Mouse (Mus musculus): ENCODE data around the gene Tbx5. TPM values are rescaled to one million over a fixed set of nuclear protein-coding genes. Genes with fewer than 3 reads are reported as not detected.
A peak's percentile ranks its signal among the peaks of the same experiment; 100 is the strongest.

Gene Tbx5
- polyA plus RNA-seq, 1 experiment from 2014 or later: 0.74 TPM

DNA sequence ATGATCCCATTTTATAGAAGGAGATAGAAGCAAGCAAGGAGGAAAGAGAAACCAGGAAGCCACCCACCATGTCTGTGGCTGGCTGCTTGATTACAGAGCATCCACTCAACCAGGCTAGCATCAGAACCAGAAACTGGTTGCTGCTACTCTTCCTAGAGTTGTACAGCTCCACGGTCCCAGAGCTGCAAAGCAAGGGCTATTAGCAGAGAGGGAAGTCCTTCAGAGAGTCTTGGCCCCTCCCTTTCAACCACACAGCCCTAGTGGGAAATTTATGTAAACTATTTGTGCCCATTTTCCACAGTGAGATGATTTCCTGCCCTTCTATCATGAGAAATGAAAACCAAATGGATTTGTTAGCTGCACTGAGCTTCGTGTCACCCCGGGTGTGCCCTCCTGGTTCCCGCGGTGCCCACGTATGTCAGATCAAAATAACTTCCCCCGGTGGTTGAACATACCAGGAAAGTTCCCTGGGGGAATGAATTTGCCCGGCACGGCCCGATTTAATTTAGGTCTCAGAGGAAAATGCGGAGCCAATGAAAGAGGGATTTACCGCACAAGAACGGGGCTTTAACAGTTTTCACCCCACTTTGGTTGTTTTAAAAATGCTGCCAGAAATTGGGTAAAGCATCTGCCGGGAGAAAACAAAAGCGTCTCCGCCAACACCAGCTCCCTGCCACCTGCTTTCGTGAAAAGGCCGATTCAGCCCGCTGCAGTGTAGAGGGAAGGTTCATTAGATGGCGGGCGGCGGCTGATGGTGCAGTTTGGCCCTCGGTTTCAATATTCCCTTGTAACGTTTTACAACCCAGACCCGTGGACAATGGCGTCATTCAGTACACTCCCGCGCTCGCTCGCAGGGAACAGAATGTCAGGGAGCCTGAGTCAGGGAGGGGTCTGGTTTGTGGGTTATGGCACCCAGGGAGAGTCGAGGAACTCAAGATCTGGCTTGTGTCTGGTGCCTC is 34.1 kb downstream of the Tbx5 start:
- ATAC-seq (ENCODE audit: low FRiP score, low TSS enrichment): no peak
- Histone ChIP-seq H3K27me3 (ENCODE audit: insufficient read depth, low read length) (peaks cover 36% of the 10 kb centered on the region), H3K9ac (replicated peaks; ENCODE audit: low read length) (no peak overlapping the region), H3K36me3 (ENCODE audit: insufficient read depth, low read length) (no peaks in the 10 kb centered on the region), H3K4me3 (ENCODE audit: low read length) (peak overlapping the region; percentile 19), H3K4me2 (replicated peaks; ENCODE audit: low read depth, low read length) (peak overlapping the region; percentile 44), H3K27ac (ENCODE audit: low read length) (no peak overlapping the region), H3K9me3 (ENCODE audit: low read length) (no peaks in the 10 kb centered on the region), H3K4me1 (ENCODE audit: insufficient read depth, low read length) (peaks cover 4% of the 10 kb centered on the region; the same call in 1 of the 2 replicates)
- 17% methylated on average over 31 of the region's 31 CpGs for WGBS

DNA sequence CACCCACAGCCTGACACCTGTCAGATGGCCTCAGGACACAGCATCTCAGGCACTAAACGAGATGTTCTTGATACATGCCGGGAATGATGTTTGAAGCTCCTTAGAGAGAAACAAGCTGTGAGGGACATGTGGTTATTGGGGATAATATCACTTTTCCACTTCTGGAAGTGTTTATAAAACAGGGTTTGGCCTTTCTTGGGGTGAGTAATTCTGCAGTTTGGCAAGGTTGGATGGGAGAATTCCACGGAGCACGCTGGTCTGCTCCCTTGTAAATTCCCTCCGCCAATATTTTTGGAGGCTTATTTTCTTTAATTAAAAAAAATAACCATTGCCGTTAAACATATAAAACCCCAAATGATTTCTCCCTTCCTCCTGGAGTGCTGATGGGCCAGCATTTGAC is 35.5 kb downstream of the Tbx5 start:
- ATAC-seq (ENCODE audit: low FRiP score, low TSS enrichment): no peak
- Histone ChIP-seq H3K4me2 (replicated peaks; ENCODE audit: low read depth, low read length) (no peak overlapping the region), H3K27me3 (ENCODE audit: insufficient read depth, low read length) (peaks cover 34% of the 10 kb centered on the region), H3K9me3 (ENCODE audit: low read length) (no peaks in the 10 kb centered on the region), H3K4me1 (ENCODE audit: insufficient read depth, low read length) (peaks cover 4% of the 10 kb centered on the region; the same call in 1 of the 2 replicates), H3K27ac (ENCODE audit: low read length) (no peak overlapping the region), H3K36me3 (ENCODE audit: insufficient read depth, low read length) (no peaks in the 10 kb centered on the region), H3K4me3 (ENCODE audit: low read length) (no peak overlapping the region), H3K9ac (replicated peaks; ENCODE audit: low read length) (no peak overlapping the region)
- 73% methylated on average over 6 of the region's 6 CpGs for WGBS

DNA sequence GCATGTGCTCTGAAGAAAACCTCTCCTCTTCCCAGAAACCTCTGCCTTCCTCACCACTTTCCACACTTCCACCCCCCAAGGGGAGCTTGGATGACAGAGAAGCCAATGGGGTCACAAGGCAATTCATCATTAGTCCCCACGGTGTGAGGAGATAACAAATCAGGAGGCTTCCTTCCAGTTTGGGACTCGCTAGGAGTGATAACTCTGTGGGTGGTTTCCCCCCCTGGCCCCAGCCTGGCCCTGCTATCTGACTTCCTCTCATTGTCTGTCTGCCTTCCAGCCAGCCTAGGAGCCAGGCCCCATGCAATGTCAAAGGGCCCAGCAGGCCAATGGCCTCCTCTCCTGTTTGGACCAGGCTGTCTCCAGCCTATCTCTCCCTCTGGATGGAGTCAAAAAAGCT is 43.0 kb downstream of the Tbx5 start:
- H3K4me3 ChIP-seq (ENCODE audit: low read length): no peak overlapping the region
- no peaks in the 10 kb centered on the region; the same call in 1 of the 2 replicates for H3K27me3 ChIP-seq (ENCODE audit: insufficient read depth, low read length)
- no peak overlapping the region for H3K9ac ChIP-seq (replicated peaks; ENCODE audit: low read length)
- H3K9me3 ChIP-seq (ENCODE audit: low read length): no peaks in the 10 kb centered on the region
- ATAC-seq (ENCODE audit: low FRiP score, low TSS enrichment): no peak
- WGBS: 0% methylated on average over 2 of the region's 2 CpGs
- no peaks in the 10 kb centered on the region for H3K36me3 ChIP-seq (ENCODE audit: insufficient read depth, low read length)
- no peak overlapping the region for H3K27ac ChIP-seq (ENCODE audit: low read length)
- no peak overlapping the region for H3K4me2 ChIP-seq (replicated peaks; ENCODE audit: low read depth, low read length)
- H3K4me1 ChIP-seq (ENCODE audit: insufficient read depth, low read length): no peaks in the 10 kb centered on the region

DNA sequence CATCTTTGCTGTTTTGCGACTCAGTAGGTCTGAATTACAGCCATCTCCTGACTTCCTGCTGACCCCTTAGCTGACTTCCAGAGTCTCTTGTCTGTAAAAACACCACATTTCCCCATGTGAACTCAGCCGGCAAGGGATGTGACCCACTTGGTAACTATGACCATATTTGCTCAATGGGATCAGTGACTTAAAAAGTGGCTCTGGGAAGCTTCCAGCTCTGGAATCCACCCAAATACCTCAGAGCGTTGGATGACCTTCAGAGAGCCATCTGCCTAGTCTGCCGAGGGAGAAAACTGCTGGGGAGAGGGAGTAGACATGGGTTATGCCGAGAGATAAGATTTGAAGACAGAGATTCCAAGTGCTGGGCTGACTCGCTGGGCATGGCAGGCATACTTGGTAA is 44.7 kb downstream of the Tbx5 start:
- Histone ChIP-seq H3K9me3 (ENCODE audit: low read length) (no peaks in the 10 kb centered on the region), H3K4me3 (ENCODE audit: low read length) (no peak overlapping the region), H3K36me3 (ENCODE audit: insufficient read depth, low read length) (no peaks in the 10 kb centered on the region), H3K4me1 (ENCODE audit: insufficient read depth, low read length) (no peaks in the 10 kb centered on the region), H3K27me3 (ENCODE audit: insufficient read depth, low read length) (no peaks in the 10 kb centered on the region; the same call in 1 of the 2 replicates), H3K27ac (ENCODE audit: low read length) (no peak overlapping the region), H3K4me2 (replicated peaks; ENCODE audit: low read depth, low read length) (no peak overlapping the region), H3K9ac (replicated peaks; ENCODE audit: low read length) (no peak overlapping the region)
- 55% methylated on average over 6 of the region's 6 CpGs for WGBS
- ATAC-seq (ENCODE audit: low FRiP score, low TSS enrichment): no peak

DNA sequence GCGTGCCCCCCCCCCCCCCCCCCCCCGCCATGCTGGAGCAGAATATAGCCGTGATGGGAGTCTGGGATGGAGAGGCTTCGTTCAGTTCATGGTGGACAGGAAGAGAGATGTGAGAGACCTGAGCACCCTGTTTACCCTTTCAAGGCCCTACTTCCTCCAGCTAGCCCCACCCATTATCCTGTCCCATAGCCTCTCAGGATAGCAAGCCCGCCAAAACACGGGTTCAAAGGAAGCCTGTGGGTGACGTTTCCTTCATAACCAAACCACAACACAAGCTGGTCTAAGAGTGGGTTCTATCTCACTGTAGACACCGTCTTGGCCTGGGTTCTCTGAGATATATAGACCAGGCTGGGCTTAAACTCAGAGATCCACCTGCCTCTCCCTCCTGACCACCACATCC is 53.1 kb downstream of the Tbx5 start:
- Histone ChIP-seq H3K36me3 (ENCODE audit: insufficient read depth, low read length) (no peaks in the 10 kb centered on the region), H3K4me1 (ENCODE audit: insufficient read depth, low read length) (no peaks in the 10 kb centered on the region), H3K4me2 (replicated peaks; ENCODE audit: low read depth, low read length) (no peak overlapping the region), H3K27ac (ENCODE audit: low read length) (no peak overlapping the region), H3K4me3 (ENCODE audit: low read length) (no peak overlapping the region), H3K27me3 (ENCODE audit: insufficient read depth, low read length) (no peaks in the 10 kb centered on the region), H3K9ac (replicated peaks; ENCODE audit: low read length) (no peak overlapping the region), H3K9me3 (ENCODE audit: low read length) (no peaks in the 10 kb centered on the region)
- 82% methylated on average over 7 of the region's 8 CpGs for WGBS
- no peak for ATAC-seq (ENCODE audit: low FRiP score, low TSS enrichment)

DNA sequence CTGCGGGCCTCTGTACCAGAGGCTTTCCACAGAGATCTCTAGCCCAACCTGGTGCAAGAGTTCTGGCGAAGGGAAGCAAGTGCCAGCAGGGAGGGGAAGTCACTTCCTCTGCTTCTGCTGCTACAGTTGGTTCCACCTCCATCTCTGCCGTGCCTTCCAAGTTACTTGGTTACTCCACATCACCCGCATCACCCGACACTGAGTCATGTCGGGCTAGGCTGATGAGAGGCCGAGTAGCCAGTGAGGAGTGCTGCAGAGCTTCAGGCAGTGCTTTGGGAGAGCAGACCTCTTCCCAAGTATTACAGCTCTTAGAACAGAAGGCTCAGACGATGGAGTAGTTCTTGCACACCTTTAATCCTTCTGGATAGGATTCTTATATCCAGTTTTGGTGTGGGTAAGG is 54.9 kb downstream of the Tbx5 start:
- peaks cover 6% of the 10 kb centered on the region; the same call in 1 of the 2 replicates for H3K4me1 ChIP-seq (ENCODE audit: insufficient read depth, low read length)
- no peaks in the 10 kb centered on the region for H3K9me3 ChIP-seq (ENCODE audit: low read length)
- H3K27ac ChIP-seq (ENCODE audit: low read length): no peak overlapping the region
- no peaks in the 10 kb centered on the region for H3K27me3 ChIP-seq (ENCODE audit: insufficient read depth, low read length)
- no peaks in the 10 kb centered on the region for H3K36me3 ChIP-seq (ENCODE audit: insufficient read depth, low read length)
- WGBS: 89% methylated on average over 8 of the region's 8 CpGs
- no peak overlapping the region for H3K4me2 ChIP-seq (replicated peaks; ENCODE audit: low read depth, low read length)
- no peak for ATAC-seq (ENCODE audit: low FRiP score, low TSS enrichment)
- no peak overlapping the region for H3K9ac ChIP-seq (replicated peaks; ENCODE audit: low read length)
- no peak overlapping the region for H3K4me3 ChIP-seq (ENCODE audit: low read length)

DNA sequence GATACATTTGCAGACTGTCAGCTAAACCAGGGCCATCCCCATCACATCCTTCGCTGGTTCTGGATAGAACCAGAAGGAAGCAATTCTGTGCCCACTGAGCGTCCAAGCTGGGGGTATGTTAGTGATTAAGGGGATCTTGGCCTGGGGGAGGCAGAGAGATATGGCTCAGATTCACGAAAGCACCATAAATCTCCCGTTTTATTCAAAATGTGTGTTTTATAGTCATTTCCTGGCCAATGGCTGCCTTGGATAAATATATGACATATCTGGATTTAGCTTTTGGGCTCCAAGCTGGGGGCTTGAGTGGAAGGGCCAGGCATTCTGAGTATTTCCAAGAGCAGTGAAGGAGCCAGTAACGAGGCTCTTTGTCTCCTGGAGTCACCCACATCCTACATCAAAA is 59.5 kb downstream of the Tbx5 start:
- no peak overlapping the region for H3K4me3 ChIP-seq (ENCODE audit: low read length)
- H3K27ac ChIP-seq (ENCODE audit: low read length): no peak overlapping the region
- H3K9ac ChIP-seq (replicated peaks; ENCODE audit: low read length): no peak overlapping the region
- H3K36me3 ChIP-seq (ENCODE audit: insufficient read depth, low read length): no peaks in the 10 kb centered on the region
- ATAC-seq (ENCODE audit: low FRiP score, low TSS enrichment): no peak
- H3K4me1 ChIP-seq (ENCODE audit: insufficient read depth, low read length): peaks cover 6% of the 10 kb centered on the region; the same call in 1 of the 2 replicates
- H3K27me3 ChIP-seq (ENCODE audit: insufficient read depth, low read length): no peaks in the 10 kb centered on the region
- H3K9me3 ChIP-seq (ENCODE audit: low read length): no peaks in the 10 kb centered on the region
- 34% methylated on average over 5 of the region's 5 CpGs for WGBS
- H3K4me2 ChIP-seq (replicated peaks; ENCODE audit: low read depth, low read length): no peak overlapping the region

DNA sequence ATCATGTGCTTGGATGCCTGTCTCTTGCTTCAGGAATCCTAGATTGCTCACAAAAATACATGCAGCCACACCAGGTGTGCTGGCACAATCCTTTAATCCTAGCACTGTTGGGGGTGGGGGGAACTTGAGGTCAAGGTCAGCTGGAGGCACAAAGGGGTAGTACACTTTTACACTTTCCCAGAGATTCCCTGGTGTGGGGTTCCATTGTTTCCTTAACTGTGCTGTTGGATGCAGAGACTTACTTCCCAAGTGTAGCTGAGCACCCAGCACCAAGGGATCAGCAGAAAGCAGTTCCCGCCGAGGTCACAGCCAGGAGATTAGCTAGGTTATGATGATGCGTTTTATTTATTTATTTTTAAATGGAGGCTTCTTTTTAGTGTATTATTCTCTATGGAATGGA is 60.6 kb downstream of the Tbx5 start:
- WGBS: 81% methylated on average over 3 of the region's 3 CpGs
- H3K9me3 ChIP-seq (ENCODE audit: low read length): no peaks in the 10 kb centered on the region
- no peak overlapping the region for H3K4me2 ChIP-seq (replicated peaks; ENCODE audit: low read depth, low read length)
- ATAC-seq (ENCODE audit: low FRiP score, low TSS enrichment): no peak
- H3K27me3 ChIP-seq (ENCODE audit: insufficient read depth, low read length): no peaks in the 10 kb centered on the region
- H3K27ac ChIP-seq (ENCODE audit: low read length): no peak overlapping the region
- no peak overlapping the region for H3K4me3 ChIP-seq (ENCODE audit: low read length)
- H3K36me3 ChIP-seq (ENCODE audit: insufficient read depth, low read length): no peaks in the 10 kb centered on the region
- no peak overlapping the region for H3K9ac ChIP-seq (replicated peaks; ENCODE audit: low read length)
- peaks cover 6% of the 10 kb centered on the region; the same call in 1 of the 2 replicates for H3K4me1 ChIP-seq (ENCODE audit: insufficient read depth, low read length)

DNA sequence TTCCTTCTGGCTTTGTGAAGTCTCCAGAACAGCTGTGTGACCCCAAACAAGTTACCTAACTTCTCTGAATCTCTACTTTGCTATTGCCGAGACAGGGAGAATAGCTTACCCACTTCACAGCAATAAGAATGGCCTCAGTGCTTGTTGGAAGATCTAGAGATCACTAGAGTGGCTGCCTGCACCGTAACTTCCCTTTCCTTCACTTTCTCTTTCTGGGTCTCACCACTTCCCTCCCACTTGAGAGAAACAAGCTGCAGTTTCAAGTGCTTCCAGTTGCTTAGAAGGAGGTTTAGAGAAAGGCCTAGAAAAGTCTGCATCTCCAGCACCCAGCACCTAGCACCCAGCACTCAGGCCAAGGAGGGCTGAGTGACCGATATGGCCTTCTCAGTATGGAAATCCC is 64.1 kb downstream of the Tbx5 start:
- Histone ChIP-seq H3K36me3 (ENCODE audit: insufficient read depth, low read length) (no peaks in the 10 kb centered on the region), H3K27me3 (ENCODE audit: insufficient read depth, low read length) (no peaks in the 10 kb centered on the region), H3K9me3 (ENCODE audit: low read length) (no peaks in the 10 kb centered on the region), H3K4me3 (ENCODE audit: low read length) (no peak overlapping the region), H3K4me1 (ENCODE audit: insufficient read depth, low read length) (peaks cover 4% of the 10 kb centered on the region; the same call in 1 of the 2 replicates), H3K9ac (replicated peaks; ENCODE audit: low read length) (no peak overlapping the region), H3K4me2 (replicated peaks; ENCODE audit: low read depth, low read length) (no peak overlapping the region), H3K27ac (ENCODE audit: low read length) (no peak overlapping the region)
- no peak for ATAC-seq (ENCODE audit: low FRiP score, low TSS enrichment)
- WGBS: 81% methylated on average over 3 of the region's 3 CpGs

DNA sequence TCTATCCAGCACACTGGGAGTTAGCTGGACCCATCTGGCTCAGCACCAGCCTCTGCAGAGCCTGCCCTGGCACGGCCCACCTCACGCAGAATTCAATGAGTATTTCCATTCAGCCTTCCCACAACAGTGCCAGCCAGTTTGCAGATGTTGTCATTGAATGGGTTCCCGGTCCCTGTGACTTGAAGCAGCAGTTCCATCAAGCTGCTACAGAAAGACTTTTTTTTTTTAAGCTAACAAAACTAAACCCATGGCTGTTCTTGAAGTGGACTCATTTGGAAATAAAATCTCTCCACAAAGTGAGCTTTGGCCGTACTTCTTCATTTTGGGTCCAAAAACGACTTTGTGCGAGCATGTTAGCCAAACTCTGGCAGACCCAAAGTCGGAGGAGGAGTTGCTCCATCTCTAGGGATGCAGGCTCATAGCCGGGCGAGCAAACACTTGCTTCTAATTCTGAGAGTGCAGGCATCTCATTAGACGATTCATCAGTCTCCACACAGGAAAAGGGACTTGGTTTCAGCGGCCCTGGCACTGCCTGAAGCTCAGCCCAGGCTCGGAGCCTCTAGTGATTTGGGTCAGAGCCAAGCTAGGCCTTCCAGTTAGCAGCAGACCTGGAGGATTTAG is 84.2 kb downstream of the Tbx5 start:
- H3K27ac ChIP-seq (ENCODE audit: low read length): no peak overlapping the region
- WGBS: 75% methylated on average over 12 of the region's 12 CpGs
- H3K27me3 ChIP-seq (ENCODE audit: insufficient read depth, low read length): no peaks in the 10 kb centered on the region
- H3K9ac ChIP-seq (replicated peaks; ENCODE audit: low read length): no peak overlapping the region
- H3K36me3 ChIP-seq (ENCODE audit: insufficient read depth, low read length): no peaks in the 10 kb centered on the region
- no peaks in the 10 kb centered on the region for H3K4me1 ChIP-seq (ENCODE audit: insufficient read depth, low read length)
- H3K4me3 ChIP-seq (ENCODE audit: low read length): no peak overlapping the region
- no peak for ATAC-seq (ENCODE audit: low FRiP score, low TSS enrichment)
- H3K9me3 ChIP-seq (ENCODE audit: low read length): no peaks in the 10 kb centered on the region
- no peak overlapping the region for H3K4me2 ChIP-seq (replicated peaks; ENCODE audit: low read depth, low read length)
